Mouse (Mus musculus) B cell, adult 62 days (primary cell): ENCODE data around the gene Cldn7. TPM values are rescaled to one million over a fixed set of nuclear protein-coding genes. Genes with fewer than 3 reads are reported as not detected.

ENCODE experiments used
- total RNA-seq: library from RNA; stranded (reverse); gene quantifications from 4 replicates; pipeline ENCODE4 v1.2.4, GENCODE M21; 2023

Cldn7 gene
- not detected in 4 replicates for total RNA-seq

GRCm38 (mm10) chr11:69964650-69965270 lies at the start of gene Cldn7:
Cldn7 (plus strand) TSS chr11:69964779.

DNA sequence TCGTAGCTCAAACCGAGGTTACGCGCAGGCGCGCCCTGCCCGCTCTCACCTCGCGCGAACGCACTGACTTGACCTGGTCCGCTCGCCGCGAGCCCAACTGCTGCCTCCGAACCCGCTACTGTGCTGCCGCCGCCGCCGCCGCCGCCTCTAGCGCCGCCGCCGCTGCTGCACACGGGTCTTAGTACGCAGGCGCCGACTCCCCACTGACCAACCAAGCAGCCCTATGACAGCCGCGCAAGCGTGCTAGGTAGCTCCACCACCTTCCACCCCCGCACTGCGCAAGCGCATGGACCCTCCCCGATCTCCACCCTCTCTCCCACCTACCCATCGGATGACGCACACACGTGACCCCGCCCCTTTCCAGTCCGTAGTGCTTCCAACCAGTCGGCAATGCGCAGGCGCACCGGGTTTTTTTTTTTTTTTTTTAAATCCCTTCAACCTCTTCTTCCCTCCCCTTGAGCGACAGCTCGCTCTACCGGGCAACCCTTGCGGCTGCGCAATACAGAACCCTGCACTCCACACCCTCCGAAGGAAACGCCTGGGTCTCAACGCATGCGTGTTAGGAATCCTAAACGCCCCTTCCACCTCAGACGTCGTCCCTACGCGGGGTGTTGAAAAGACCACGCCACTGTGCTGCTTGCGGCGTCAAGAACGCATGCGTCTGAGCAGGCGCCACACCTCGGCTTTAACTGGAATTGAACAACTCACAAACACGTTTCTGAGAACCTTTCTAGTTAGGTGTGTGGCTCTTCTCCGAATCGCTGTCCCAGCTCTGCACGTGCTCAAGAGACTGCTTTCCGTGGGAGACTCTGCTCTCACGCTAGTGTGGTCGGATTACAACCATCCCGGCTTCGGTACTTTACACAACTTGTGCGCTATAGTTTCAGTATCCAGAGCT lies 43.2 kb upstream of the Cldn7 start, which contains the start of gene Eif5a:
Eif5a (minus strand) TSS at position 845 of the 898 bp plus-strand sequence.

GRCm38 (mm10) chr11:69935137-69935879 lies 29.3 kb upstream of the Cldn7 start, which contains the start of gene Ybx2:
Ybx2 (plus strand) TSS chr11:69935796.

GRCm38 (mm10) chr11:69948066-69948762 lies 16.4 kb upstream of the Cldn7 start, which contains the start of gene Slc2a4:
Slc2a4 (minus strand) TSS chr11:69948188.

DNA sequence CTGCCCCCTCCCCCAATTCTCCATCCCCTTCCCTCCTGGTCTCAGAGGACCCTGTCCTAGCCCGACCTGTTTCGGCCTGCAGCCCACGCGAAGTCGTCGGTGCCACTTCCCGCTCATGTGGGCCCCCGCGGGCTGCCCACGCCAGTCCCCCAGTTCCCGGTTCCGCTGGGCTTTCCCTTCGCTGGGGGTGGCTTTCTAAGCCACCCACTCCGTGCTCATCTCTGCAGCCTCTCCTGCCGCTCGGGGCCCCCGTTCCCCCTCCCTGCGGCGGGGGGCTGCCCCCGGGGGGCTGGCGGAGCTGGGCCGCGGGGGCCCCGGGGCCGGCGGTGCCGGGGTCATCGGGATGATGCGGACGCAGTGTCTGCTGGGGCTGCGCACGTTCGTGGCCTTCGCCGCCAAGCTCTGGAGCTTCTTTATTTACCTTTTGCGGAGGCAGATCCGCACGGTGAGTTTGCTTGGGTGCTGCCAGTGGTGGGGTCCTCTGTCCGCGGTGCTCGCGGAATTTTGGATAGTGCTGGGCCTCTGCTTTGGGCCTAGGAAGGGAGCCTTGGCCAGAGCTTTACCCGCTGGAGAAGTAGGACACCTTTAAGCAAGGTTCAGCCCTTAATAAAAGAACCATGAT lies 16.7 kb downstream of the Cldn7 start, which contains the start of gene Ctdnep1:
Ctdnep1 (plus strand) TSS at position 16 of the 622 bp plus-strand sequence.

DNA sequence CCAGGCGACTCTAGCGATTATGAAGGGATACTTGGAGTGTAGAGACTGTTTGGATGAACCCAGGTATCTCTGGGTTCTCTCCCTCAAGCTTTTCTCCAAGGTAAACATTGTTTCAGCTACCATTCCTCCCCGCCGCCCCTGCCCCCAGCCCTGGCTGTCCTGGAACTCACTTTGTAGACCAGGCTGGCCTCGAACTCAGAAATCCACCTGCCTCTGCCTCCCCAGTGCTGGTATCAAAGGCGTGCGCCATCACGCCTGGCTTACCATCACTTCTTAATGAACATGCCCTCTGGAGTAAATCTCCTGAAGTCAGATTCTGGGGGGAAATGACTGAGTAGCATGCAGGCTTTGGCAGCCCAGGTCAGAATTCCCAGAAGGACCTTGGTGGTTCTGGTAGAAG lies 17.6 kb downstream of the Cldn7 start, which contains the start of gene Elp5:
Elp5 (minus strand) TSS at position 293 of the 400 bp plus-strand sequence.

DNA sequence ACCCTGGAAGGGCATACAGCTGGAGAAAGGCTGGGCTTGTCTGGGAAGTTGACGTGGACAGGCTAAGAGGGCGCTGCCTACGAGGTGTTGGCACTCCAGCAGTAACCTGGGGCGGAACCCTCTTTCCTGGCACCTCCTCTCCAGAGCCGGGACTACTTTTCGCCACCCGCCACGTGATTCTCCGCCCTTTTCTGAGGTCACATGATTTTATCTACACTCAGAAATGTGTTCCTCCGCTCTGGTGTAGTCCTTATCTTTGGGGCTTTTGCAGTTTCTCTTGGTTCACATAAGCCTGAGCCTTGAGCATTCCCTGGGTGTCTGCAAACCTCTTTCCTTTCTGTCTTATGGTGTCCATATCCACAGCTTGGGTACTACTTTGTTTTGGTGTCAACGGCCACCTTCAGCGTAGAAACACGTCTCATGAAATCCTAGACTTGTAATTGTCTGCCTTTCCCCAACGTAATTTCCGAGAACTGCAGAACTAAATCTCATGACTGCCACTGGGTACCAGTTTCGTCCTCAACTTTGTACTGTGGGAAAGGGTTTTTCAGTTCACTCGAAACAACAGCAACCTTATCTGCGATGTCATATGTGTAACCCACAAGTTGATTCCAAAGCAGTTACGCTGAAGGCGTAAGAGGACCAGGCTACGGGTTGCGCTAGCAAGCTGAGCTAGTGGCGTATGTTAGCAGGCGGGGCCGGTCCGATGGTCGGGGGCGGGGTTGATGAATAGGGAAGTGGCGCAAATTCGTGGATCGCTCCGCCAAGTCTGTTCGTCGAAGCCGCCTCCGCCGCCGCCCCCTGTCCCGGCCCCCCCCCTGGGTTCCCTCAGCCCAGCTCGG lies 26.5 kb downstream of the Cldn7 start, which contains the start of gene Gabarap:
Gabarap (plus strand) TSS at position 294 of the 842 bp plus-strand sequence.

GRCm38 (mm10) chr11:69995391-69995960 lies 30.9 kb downstream of the Cldn7 start, which contains the start of gene Phf23:
Phf23 (plus strand) TSS chr11:69995777.

DNA sequence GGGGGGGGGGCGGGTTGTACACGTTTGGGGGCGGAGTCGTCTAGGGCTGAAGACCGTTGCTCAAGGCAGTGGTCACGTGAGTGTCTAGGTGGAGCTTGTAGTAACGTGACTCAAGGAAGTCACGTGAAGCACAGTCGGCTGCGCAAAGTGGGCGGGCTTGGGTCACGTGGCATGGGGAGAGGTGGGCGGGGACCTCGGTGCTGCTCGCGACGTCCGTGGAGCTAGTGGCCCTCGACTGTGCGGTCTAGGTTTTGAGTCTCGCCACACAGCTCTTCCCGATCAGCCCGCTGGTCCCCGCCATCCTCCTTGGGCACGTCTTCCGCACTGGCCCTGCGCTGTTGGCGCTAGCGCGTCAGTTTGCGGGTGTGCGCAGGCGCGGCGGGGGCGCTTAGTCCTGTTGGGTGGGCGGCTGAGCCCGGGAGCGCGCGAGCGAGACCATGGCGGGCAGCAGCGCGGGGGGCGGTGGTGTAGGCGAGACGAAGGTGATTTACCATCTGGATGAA lies 35.9 kb downstream of the Cldn7 start, which contains the start of gene Dvl2:
Dvl2 (plus strand) TSS at position 200 of the 503 bp plus-strand sequence.

DNA sequence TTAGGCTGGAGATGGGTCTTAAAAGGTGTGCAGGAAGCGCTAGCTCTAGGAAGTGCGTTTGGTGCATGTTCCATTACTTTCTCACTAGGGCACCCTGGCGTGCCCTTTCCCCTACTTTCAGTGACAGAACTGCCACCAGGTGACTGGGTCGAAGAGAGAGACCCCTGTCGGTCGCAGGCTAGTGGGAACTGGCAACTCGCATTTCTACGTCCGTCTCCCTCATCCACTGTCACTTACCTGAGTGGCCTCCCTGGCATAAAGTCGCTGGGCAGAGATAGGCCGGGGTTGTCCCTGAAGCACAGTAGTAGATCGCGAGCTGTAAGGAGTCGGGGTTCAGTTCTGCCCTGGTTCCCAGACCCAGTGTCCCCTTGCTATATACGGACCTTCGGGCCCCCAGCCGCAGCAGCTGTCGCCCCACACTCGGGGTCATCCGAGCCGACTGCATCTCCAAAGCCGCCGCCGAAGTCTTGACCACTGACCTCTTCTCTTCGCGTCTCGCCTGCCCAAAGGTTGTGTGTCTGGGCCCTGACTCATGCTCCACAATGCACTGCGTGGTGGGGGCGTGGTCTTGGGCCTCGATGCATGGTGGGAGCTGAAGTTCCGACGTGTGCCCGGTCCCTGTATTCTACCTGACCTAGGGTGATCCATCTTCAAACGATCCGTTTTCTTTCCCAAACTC lies 50.4 kb downstream of the Cldn7 start, which contains the start of gene Acadvl:
Acadvl (minus strand) TSS at position 532 of the 679 bp plus-strand sequence.

GRCm38 (mm10) chr11:70016669-70017068 lies 52.1 kb downstream of the Cldn7 start, which contains the start of gene Dlg4:
Dlg4 (plus strand) TSS chr11:70016942.

Other genes with a start within 250 kb of the Cldn7 start
- gene Polr2a, start 206.1 kb upstream of the Cldn7 start, total RNA-seq: 227 to 251 TPM (median 238 TPM) in 4 replicates
- gene Slc35g3, start 202.8 kb upstream of the Cldn7 start, total RNA-seq: not detected in 4 replicates
- 62.1 to 72.6 TPM (median 65.4 TPM) in 4 replicates for gene Zbtb4, start 198.9 kb upstream of the Cldn7 start, total RNA-seq
- gene Chrnb1, start 168.8 kb upstream of the Cldn7 start, total RNA-seq: 7.8 to 14.5 TPM (median 12.0 TPM) in 4 replicates
- 0.21 to 0.22 TPM in 2 of 4 replicates, not detected in the others for gene Fgf11, start 162.9 kb upstream of the Cldn7 start, total RNA-seq
- gene Tmem102, start 159.2 kb upstream of the Cldn7 start, total RNA-seq: 0.30 TPM in 1 of 4 replicates, not detected in the others
- not detected in 4 replicates for gene Gm39566, start 149.5 kb upstream of the Cldn7 start, total RNA-seq
- gene Spem2, start 146.3 kb upstream of the Cldn7 start, total RNA-seq: not detected in 4 replicates
- gene Spem1, start 142.6 kb upstream of the Cldn7 start, total RNA-seq: not detected in 4 replicates
- 0.27 to 1.5 TPM (median 0.32 TPM) in 4 replicates for gene Nlgn2, start 127.0 kb upstream of the Cldn7 start, total RNA-seq
- gene Tmem256, start 126.3 kb upstream of the Cldn7 start, total RNA-seq: 29.5 to 37.7 TPM (median 32.6 TPM) in 4 replicates
- 9.9 to 12.6 TPM (median 11.5 TPM) in 4 replicates for gene Plscr3, start 118.4 kb upstream of the Cldn7 start, total RNA-seq
- not detected in 4 replicates for gene Tnk1, start 106.0 kb upstream of the Cldn7 start, total RNA-seq
- gene Tmem95, start 86.8 kb upstream of the Cldn7 start, total RNA-seq: not detected in 4 replicates
- 1.3 to 2.6 TPM (median 2.3 TPM) in 4 replicates for gene Kctd11, start 83.4 kb upstream of the Cldn7 start, total RNA-seq
- 473 to 501 TPM (median 485 TPM) in 4 replicates for gene Acap1, start 69.2 kb upstream of the Cldn7 start, total RNA-seq
- 1.2 to 3.5 TPM (median 2.0 TPM) in 4 replicates for gene 2810408A11Rik, start 63.8 kb upstream of the Cldn7 start, total RNA-seq
- gene Neurl4, start 63.7 kb upstream of the Cldn7 start, total RNA-seq: 51.5 to 76.4 TPM (median 73.4 TPM) in 4 replicates
- gene Gps2, start 50.9 kb upstream of the Cldn7 start, total RNA-seq: 144 to 150 TPM (median 147 TPM) in 4 replicates
- 337 to 380 TPM (median 350 TPM) in 4 replicates for gene Eif5a, start 42.8 kb upstream of the Cldn7 start, total RNA-seq
- not detected in 4 replicates for gene Ybx2, start 29.0 kb upstream of the Cldn7 start, total RNA-seq
- not detected in 4 replicates for gene Slc2a4, start 16.6 kb upstream of the Cldn7 start, total RNA-seq
- gene Ctdnep1, start 16.4 kb downstream of the Cldn7 start, total RNA-seq: 87.5 to 123 TPM (median 99.1 TPM) in 4 replicates
- 49.4 to 55.9 TPM (median 52.5 TPM) in 4 replicates for gene Elp5, start 17.7 kb downstream of the Cldn7 start, total RNA-seq
- 285 to 331 TPM (median 318 TPM) in 4 replicates for gene Gabarap, start 26.4 kb downstream of the Cldn7 start, total RNA-seq
- gene Phf23, start 31.0 kb downstream of the Cldn7 start, total RNA-seq: 48.3 to 52.7 TPM (median 51.4 TPM) in 4 replicates
- 51.2 to 61.3 TPM (median 58.7 TPM) in 4 replicates for gene Dvl2, start 35.8 kb downstream of the Cldn7 start, total RNA-seq
- 44.6 to 55.5 TPM (median 48.8 TPM) in 4 replicates for gene Acadvl, start 50.6 kb downstream of the Cldn7 start, total RNA-seq
- gene Dlg4, start 52.2 kb downstream of the Cldn7 start, total RNA-seq: 3.9 to 7.2 TPM (median 4.3 TPM) in 4 replicates
- gene Asgr1, start 89.3 kb downstream of the Cldn7 start, total RNA-seq: not detected in 4 replicates
- gene Asgr2, start 127.9 kb downstream of the Cldn7 start, total RNA-seq: not detected in 4 replicates
- gene Mgl2, start 165.6 kb downstream of the Cldn7 start, total RNA-seq: not detected in 4 replicates
- gene Clec10a, start 191.4 kb downstream of the Cldn7 start, total RNA-seq: not detected in 4 replicates
- gene Slc16a11, start 248.0 kb downstream of the Cldn7 start, total RNA-seq: not detected in 4 replicates